Mouse (Mus musculus) liver, embryonic 15.5 days (tissue): ENCODE data around the gene Slc5a10. TPM values are rescaled to one million over a fixed set of nuclear protein-coding genes. Genes with fewer than 3 reads are reported as not detected.

ENCODE experiments used
- ATAC-seq: fragments of 200-750 bp; cut with Nextera tagmentation; 2 replicates; pipeline ENCODE4 v1.8.0; 2017; ENCODE audit warnings: moderate number of reproducible peaks, mild to moderate bottlenecking, moderate library complexity; ENCODE audit not compliant: insufficient read depth
- H3K27ac ChIP-seq: fragments of 300-500 bp; sonication (generic); replicated peaks from 2 replicates; pipeline ENCODE4 v1.5.1; 2015; ENCODE audit warnings: mild to moderate bottlenecking, inconsistent platforms
- H3K27me3 ChIP-seq: fragments of 300-500 bp; sonication (generic); 2 replicates; pipeline ENCODE4 v1.6.1; 2015; ENCODE audit warnings: mild to moderate bottlenecking, inconsistent platforms
- H3K36me3 ChIP-seq: fragments of 300-500 bp; sonication (generic); replicated peaks from 2 replicates; pipeline ENCODE4 v1.6.1; 2015; ENCODE audit warnings: moderate library complexity, mild to moderate bottlenecking, inconsistent platforms
- H3K4me1 ChIP-seq: fragments of 300-500 bp; sonication (generic); replicated peaks from 2 replicates; pipeline ENCODE4 v1.6.1; 2015; ENCODE audit warnings: inconsistent platforms
- H3K4me2 ChIP-seq: fragments of 300-500 bp; sonication (generic); 2 replicates; pipeline ENCODE4 v1.6.1; 2015; ENCODE audit warnings: moderate library complexity, mild to moderate bottlenecking, inconsistent platforms
- H3K4me3 ChIP-seq: fragments of 300-500 bp; sonication (generic); replicated peaks from 2 replicates; pipeline ENCODE4 v1.5.1; 2015; ENCODE audit warnings: mild to moderate bottlenecking, inconsistent platforms
- H3K9ac ChIP-seq: fragments of 300-500 bp; sonication (generic); 2 replicates; pipeline ENCODE4 v1.6.1; 2015; ENCODE audit warnings: moderate library complexity, mild to moderate bottlenecking, inconsistent platforms
- H3K9me3 ChIP-seq: fragments of 300-500 bp; sonication (generic); replicated peaks from 2 replicates; pipeline ENCODE4 v1.6.1; 2016; ENCODE audit warnings: inconsistent platforms
- WGBS: fragments of 180-500 bp; shearing (Covaris S2); methylation state at CpG from one replicate; pipeline ENCODE4 v1.1.7; 2015; ENCODE audit warnings: mixed read lengths; ENCODE audit not compliant: insufficient replicate concordance; 5-methylcytosine and 5-hydroxymethylcytosine counted together
- polyA plus RNA-seq: library from polyadenylated mRNA; unstranded; fragments of >200 nt; fragmentation: Nextera tagmentation; extraction: Ambion mirVana; gene quantifications from 2 replicates; pipeline ENCODE4 v1.2.1, GENCODE M21; 2015

The Slc5a10 gene
- polyA plus RNA-seq, 1 experiment from 2014 or later: not detected

DNA sequence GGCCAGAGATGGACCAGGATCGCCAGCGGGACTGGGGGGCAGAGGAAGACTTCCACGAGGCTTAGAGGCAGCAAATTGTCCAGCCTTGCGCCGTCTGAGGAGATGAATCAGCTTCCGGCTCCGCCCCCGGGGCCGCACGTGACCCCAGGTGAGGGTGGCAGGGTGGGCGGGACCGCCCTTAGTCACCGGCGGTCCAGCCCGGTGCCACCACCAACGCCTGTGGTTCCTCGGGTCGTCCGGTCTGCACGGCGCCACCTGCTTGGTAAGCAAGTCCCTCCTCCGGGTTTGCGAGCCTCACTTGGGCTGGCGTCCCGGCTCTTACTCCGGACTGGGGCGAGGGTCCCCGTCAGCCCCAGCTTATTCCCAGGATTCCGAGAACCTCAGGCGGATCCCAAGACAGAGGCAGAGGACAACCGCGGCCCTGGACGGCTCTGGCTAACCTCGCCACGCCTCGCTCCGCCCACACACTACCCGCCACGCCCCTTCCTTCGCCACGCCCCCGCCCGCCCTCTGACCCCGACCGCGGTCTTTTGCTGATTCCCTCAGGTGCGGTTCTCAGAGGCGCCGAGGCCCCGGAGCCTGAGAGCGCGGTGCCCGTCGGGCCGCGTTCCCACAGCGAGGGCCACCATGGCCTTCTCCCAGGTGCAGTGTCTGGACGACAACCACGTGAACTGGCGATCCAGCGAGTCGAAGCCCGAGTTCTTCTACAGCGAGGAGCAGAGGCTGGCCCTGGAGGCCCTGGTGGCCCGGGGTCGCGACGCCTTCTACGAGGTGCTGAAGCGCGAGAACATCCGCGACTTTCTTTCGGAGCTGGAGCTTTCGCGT is 36.5 kb downstream of the Slc5a10 start, which contains the start of gene Fam83g:
Gene Fam83g (plus strand): TSS at position 185 of the 825 bp plus-strand sequence.
- peak; percentile 79 for ATAC-seq
- H3K4me2 ChIP-seq: peak within 1 kb of the TSS; percentile 94
- H3K4me3 ChIP-seq: peak within 1 kb of the TSS; percentile 69
- H3K9ac ChIP-seq: peak within 1 kb of the TSS; percentile 75
- peak within 1 kb of the TSS; percentile 84 for H3K27ac ChIP-seq
- H3K27me3 ChIP-seq: peaks cover 40% of the 10 kb centered on the region
- 0 out of 2 replicates have a peak, but pooled peaks cover 6% of the 10 kb centered on the region for H3K36me3 ChIP-seq
- 2% methylated on average over 76 of the region's 76 CpGs for WGBS
- peaks cover 60% of the 10 kb centered on the region for H3K4me1 ChIP-seq
- H3K9me3 ChIP-seq: no peaks in the 10 kb centered on the region

GRCm38 (mm10) chr11:61679091-61679866 is 41.3 kb downstream of the Slc5a10 start:
- 52% methylated on average over 4 of the region's 4 CpGs for WGBS
- no peaks in the 10 kb centered on the region for H3K36me3 ChIP-seq
- H3K9ac ChIP-seq: no peak overlapping the region
- no peak for ATAC-seq
- peaks cover 63% of the 10 kb centered on the region for H3K27me3 ChIP-seq
- H3K4me2 ChIP-seq: no peak overlapping the region
- peaks cover 14% of the 10 kb centered on the region for H3K4me1 ChIP-seq
- H3K27ac ChIP-seq: no peak overlapping the region
- H3K4me3 ChIP-seq: no peak overlapping the region
- no peaks in the 10 kb centered on the region for H3K9me3 ChIP-seq

- Histone ChIP-seq H3K27ac (no peak overlapping the region), H3K9ac (no peak overlapping the region), H3K9me3 (no peaks in the 10 kb centered on the region), H3K4me1 (0 out of 2 replicates have a peak, but pooled peaks cover 3% of the 10 kb centered on the region), H3K4me2 (no peak overlapping the region), H3K27me3 (peaks cover 58% of the 10 kb centered on the region), H3K36me3 (no peaks in the 10 kb centered on the region), H3K4me3 (no peak overlapping the region)
- no peak for ATAC-seq
- WGBS: 58% methylated on average over 4 of the region's 4 CpGs
Observed at GRCm38 (mm10) chr11:61677709-61678108, 42.9 kb downstream of the Slc5a10 start.

GRCm38 (mm10) chr11:61676216-61676854 is 44.3 kb downstream of the Slc5a10 start:
- Histone ChIP-seq H3K27ac (no peak overlapping the region), H3K9me3 (no peaks in the 10 kb centered on the region), H3K9ac (no peak overlapping the region), H3K4me2 (no peak overlapping the region), H3K4me1 (0 out of 2 replicates have a peak, but pooled peaks cover 3% of the 10 kb centered on the region), H3K36me3 (no peaks in the 10 kb centered on the region), H3K27me3 (peaks cover 53% of the 10 kb centered on the region), H3K4me3 (no peak overlapping the region)
- 60% methylated on average over 7 of the region's 7 CpGs for WGBS
- ATAC-seq: no peak

DNA sequence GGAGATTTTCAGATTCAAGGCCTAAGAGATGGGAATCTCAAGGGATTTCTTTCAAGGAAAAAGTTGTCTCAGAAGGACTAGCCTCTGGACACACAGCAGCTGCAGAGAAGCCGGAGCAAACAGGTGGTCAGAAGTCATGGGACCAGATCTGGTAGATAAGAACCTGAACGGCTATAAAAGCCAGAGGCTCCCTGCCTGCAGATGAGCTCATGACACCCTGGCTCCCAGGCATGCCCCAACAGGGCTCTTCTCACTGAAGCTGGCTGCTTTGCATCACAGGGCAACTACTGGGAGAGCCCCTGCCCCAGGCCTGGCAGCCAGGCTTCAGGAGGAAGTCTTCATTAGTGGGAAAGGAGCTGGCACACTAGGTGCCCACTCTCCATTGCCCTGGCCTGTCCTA is 45.3 kb downstream of the Slc5a10 start:
- Histone ChIP-seq H3K4me1 (0 out of 2 replicates have a peak, but pooled peaks cover 3% of the 10 kb centered on the region), H3K9me3 (no peaks in the 10 kb centered on the region), H3K27ac (no peak overlapping the region), H3K4me2 (no peak overlapping the region), H3K9ac (no peak overlapping the region), H3K27me3 (peaks cover 53% of the 10 kb centered on the region), H3K36me3 (no peaks in the 10 kb centered on the region), H3K4me3 (no peak overlapping the region)
- WGBS: 28% methylated on average over 2 of the region's 2 CpGs
- ATAC-seq: no peak

DNA sequence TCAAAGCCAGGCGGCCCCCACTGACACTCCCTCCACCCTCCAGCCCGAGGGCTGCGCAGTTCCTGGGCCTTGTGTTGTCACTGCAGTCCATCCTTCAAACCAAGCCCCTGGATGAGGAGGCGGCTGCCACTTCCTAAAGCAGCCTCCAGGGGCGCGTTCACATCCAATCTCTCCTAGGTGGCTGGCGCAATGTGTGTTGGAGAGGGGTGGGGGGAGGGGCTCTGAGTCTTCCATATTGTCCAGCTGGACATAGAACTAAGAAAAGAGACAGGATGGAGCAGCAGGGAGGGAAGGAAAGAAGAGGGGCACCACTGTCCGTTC is 45.8 kb downstream of the Slc5a10 start:
- Histone ChIP-seq H3K27ac (no peak overlapping the region), H3K9ac (no peak overlapping the region), H3K4me2 (no peak overlapping the region), H3K4me1 (0 out of 2 replicates have a peak, but pooled peaks cover 3% of the 10 kb centered on the region), H3K27me3 (peaks cover 52% of the 10 kb centered on the region), H3K36me3 (no peaks in the 10 kb centered on the region), H3K4me3 (no peak overlapping the region), H3K9me3 (no peaks in the 10 kb centered on the region)
- 10% methylated on average over 8 of the region's 8 CpGs for WGBS
- ATAC-seq: no peak

GRCm38 (mm10) chr11:61674151-61674838 is 46.3 kb downstream of the Slc5a10 start:
- H3K4me2 ChIP-seq: no peak overlapping the region
- WGBS: 41% methylated on average over 19 of the region's 19 CpGs
- H3K4me1 ChIP-seq: 0 out of 2 replicates have a peak, but pooled peaks cover 3% of the 10 kb centered on the region
- no peak for ATAC-seq
- H3K27me3 ChIP-seq: peaks cover 47% of the 10 kb centered on the region
- H3K4me3 ChIP-seq: no peak overlapping the region
- no peak overlapping the region for H3K9ac ChIP-seq
- no peaks in the 10 kb centered on the region for H3K36me3 ChIP-seq
- H3K27ac ChIP-seq: no peak overlapping the region
- no peaks in the 10 kb centered on the region for H3K9me3 ChIP-seq

- Histone ChIP-seq H3K4me1 (0 out of 2 replicates have a peak, but pooled peaks cover 3% of the 10 kb centered on the region), H3K4me3 (no peak overlapping the region), H3K27ac (no peak overlapping the region), H3K27me3 (peaks cover 42% of the 10 kb centered on the region), H3K9me3 (no peaks in the 10 kb centered on the region), H3K9ac (no peak overlapping the region), H3K36me3 (no peaks in the 10 kb centered on the region), H3K4me2 (no peak overlapping the region)
- no peak for ATAC-seq
- WGBS: 34% methylated on average over 8 of the region's 8 CpGs
Observed at GRCm38 (mm10) chr11:61673686-61674085, 46.9 kb downstream of the Slc5a10 start.

DNA sequence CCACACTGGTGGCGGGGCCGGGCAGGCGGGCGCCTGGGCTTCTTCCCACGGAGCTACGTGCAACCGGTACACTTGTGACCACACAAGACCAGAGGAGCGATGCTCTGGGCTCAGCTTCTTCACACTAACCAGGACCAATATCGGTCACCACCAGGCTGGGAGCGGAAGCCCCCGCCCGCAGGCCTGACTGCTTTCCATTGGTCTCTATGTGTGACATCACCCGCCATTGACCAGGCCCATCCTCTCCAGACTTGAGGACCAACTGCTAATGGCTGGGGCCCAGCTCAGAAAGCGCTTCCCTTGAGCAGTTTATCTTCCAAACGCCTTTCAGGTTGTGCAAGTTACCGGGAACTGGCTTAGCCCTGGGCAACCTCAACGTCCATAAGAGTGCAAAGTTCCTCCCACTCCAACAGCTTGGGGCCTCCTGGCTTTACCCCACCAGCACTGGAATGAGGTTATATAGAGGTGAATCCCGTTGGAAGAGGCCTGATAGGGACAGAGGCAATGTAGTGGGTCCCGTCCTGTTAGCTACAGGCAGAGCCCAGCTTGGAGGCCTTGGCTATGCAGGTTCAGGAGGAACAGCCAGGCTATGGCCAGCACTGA is 48.7 kb downstream of the Slc5a10 start:
- no peak for ATAC-seq
- no peak overlapping the region for H3K27ac ChIP-seq
- no peak overlapping the region for H3K4me2 ChIP-seq
- 69% methylated on average over 19 of the region's 19 CpGs for WGBS
- no peaks in the 10 kb centered on the region for H3K9me3 ChIP-seq
- peaks cover 29% of the 10 kb centered on the region for H3K27me3 ChIP-seq
- 0 out of 2 replicates have a peak, but pooled peaks cover 3% of the 10 kb centered on the region for H3K4me1 ChIP-seq
- no peak overlapping the region for H3K9ac ChIP-seq
- H3K4me3 ChIP-seq: no peak overlapping the region
- no peaks in the 10 kb centered on the region for H3K36me3 ChIP-seq
